ENCODE assay signal across 34 mouse cellular contexts in genomic region chr19:60528602-60529001, GRCm38 (mm10).
"Had no signal": no experiment of that assay in that cellular context is flagged by ENCODE, and none has a peak within 500 bp of the region (broad histone marks: within the 10 kb centered on the region; RNA-seq: fewer than 3 reads in every experiment).

No protein-coding gene starts in this region.

- DNase-seq: heart, postnatal 10 days; heart, postnatal 14 days; heart, postnatal 36 days; heart, postnatal 4 days; kidney, adult 11 months; kidney, adult 18-20 months; kidney, adult 2 months; kidney, adult 8-10 months; kidney, adult 9 months; kidney, postnatal 10 days; kidney, postnatal 14 days; kidney, postnatal 25 days; kidney, postnatal 36 days; kidney, postnatal 4 days; layer of hippocampus, adult 9-11 months; layer of hippocampus, postnatal 36 days had no signal

- H3K4me3 ChIP-seq: heart, embryonic 12.5 days; heart, embryonic 13.5 days; heart, embryonic 15.5 days; hindbrain, embryonic 10.5 days; hindbrain, embryonic 12.5 days; hindbrain, embryonic 13.5 days; hindbrain, embryonic 15.5 days; intestine, embryonic 15.5 days; kidney, embryonic 15.5 days; layer of hippocampus, adult 2 months; left cerebral cortex, adult 2 months had no signal

- H3K9me3 ChIP-seq: heart, embryonic 12.5 days; heart, embryonic 13.5 days; heart, embryonic 15.5 days; hindbrain, embryonic 10.5 days; hindbrain, embryonic 12.5 days; hindbrain, embryonic 13.5 days; hindbrain, embryonic 15.5 days; intestine, embryonic 15.5 days; kidney, embryonic 15.5 days had no signal

- ATAC-seq: hindbrain, embryonic 16.5 days; hindbrain, postnatal 0 days; inflammation-experienced regulatory T-cells, adult 6 months; intestine, embryonic 15.5 days; intestine, embryonic 16.5 days; intestine, postnatal 0 days had no signal

- H3K4me1 ChIP-seq: heart, embryonic 12.5 days; heart, embryonic 13.5 days; heart, embryonic 15.5 days; hindbrain, embryonic 10.5 days; hindbrain, embryonic 12.5 days; hindbrain, embryonic 13.5 days; hindbrain, embryonic 15.5 days; intestine, embryonic 15.5 days; kidney, embryonic 15.5 days had no signal

- H3K27me3 ChIP-seq: heart, embryonic 12.5 days; heart, embryonic 13.5 days; heart, embryonic 15.5 days; hindbrain, embryonic 12.5 days; hindbrain, embryonic 13.5 days; hindbrain, embryonic 15.5 days; intestine, embryonic 15.5 days; kidney, embryonic 15.5 days had no signal

- H3K9ac ChIP-seq: heart, embryonic 12.5 days; heart, embryonic 13.5 days; heart, embryonic 15.5 days; hindbrain, embryonic 12.5 days; hindbrain, embryonic 13.5 days; hindbrain, embryonic 14.5 days; hindbrain, embryonic 15.5 days; intestine, embryonic 15.5 days; kidney, embryonic 15.5 days had no signal

- H3K27ac ChIP-seq: heart, embryonic 13.5 days; heart, embryonic 15.5 days; hindbrain, embryonic 10.5 days; hindbrain, embryonic 12.5 days; hindbrain, embryonic 13.5 days; hindbrain, embryonic 14.5 days; hindbrain, embryonic 15.5 days; hindbrain, postnatal 0 days; intestine, embryonic 15.5 days; kidney, embryonic 15.5 days; kidney, postnatal 0 days; layer of hippocampus, adult 2 months; left cerebral cortex, adult 2 months had no signal
